Mouse (Mus musculus): ENCODE data around the gene Ephb1. TPM values are rescaled to one million over a fixed set of nuclear protein-coding genes. Genes with fewer than 3 reads are reported as not detected.

Ephb1 gene
- polyA plus RNA-seq, 1 experiment: 0.97 TPM

GRCm38 (mm10) chr9:101918771-101919170, 435.7 kb downstream of the Ephb1 start:
- DNase-seq (ENCODE audit: low read depth): no peak

DNA sequence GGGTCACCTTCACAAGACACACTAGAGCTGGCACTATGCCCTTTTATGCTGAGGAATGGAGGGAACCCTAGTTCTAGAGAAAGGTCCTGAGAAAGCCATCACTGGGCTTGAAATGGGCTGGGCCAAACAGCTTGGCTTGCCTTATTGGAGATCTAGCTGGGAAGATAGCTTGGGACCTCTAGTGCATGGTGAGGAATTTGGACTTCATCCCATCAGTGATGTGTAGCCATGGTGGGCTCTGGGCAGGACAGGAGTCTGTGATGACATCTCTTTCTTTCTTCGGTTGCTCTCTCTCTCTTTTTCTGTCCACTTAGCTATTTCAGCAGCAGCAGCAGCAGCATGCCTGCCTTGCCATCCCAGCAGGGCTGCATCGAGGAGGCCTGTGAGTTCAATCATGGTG, 439.4 kb downstream of the Ephb1 start:
- no peak for DNase-seq (ENCODE audit: low read depth)

DNA sequence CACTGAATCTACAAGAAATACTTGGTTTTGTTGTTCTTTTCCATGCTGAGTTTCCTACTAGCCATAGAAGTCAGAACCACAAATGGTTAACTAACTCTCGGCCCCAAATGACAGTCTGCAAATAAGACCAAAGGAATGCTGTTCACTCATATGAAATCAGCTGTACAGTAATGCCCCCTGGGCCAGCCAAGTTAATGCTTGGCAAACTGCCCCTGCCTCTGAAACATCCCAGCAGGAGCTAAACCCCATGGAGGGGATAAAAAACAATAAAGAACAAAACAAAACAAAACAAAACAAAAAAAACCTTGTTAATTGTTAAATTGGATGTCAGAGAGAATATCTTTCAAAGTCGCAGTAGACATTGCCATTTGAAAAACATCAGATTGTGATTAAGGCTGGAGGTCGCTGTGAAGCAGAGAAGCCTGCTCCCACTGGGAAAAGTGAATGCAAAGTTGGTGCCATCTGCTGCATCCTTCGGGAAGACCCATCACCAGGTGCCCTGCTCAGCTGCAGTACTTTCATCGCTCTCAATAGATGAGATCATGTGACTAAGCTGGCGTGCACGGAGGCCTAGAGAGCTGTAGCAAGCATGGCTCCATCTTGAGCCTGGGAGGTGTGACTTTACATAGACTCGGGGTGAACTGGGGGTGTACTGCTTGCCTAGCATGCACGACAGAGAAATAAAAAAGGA, 443.2 kb downstream of the Ephb1 start:
- no peak for DNase-seq (ENCODE audit: low read depth)

- no peak for DNase-seq (ENCODE audit: low read depth)
These were observed 445.0 kb downstream of the Ephb1 start for GRCm38 (mm10) chr9:101909491-101909890.

DNA sequence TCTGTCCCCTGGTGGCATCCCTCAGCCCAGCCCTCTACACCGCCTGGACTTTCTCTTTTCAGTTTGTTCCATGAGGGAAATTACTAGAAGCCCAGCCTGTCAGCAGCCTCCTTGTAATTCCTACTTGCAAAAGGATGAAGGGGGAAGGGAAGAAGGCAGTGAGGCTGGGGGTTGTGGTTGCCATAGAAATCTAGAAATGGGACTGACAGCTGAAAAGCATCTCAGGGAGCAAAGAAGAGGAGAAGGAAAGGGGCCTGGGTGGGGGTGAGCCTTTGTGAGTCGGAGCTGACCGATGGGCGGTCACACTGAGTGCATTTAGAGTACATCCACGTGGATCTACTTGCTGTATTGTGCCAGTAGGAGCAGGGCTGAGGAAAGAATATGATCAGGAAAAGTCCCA, 445.6 kb downstream of the Ephb1 start:
- no peak for DNase-seq (ENCODE audit: low read depth)

DNA sequence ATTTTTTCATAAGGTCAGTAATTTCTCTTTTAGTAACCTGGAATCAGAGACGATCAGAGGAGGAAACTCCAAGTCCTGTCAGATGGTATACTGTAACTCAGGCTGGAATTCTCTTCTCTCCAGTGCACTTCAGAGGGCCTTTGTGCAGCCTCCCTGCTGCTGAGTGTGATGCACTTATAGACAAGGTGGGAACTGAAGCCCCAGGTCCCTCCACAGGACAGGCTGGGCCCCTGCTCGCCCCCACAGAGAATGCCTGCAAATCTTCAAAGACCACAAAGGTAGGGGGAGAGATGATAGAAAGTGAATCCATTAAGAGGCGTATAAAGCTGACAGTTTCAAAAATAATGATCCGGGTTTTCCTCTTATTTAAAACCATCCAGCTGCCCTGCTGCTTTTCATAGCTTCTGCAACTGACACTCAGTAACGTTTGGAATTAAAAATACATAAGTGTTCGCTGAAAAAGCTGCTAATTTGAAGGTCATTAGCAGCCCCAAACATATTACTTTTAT, 446.7 kb downstream of the Ephb1 start:
- DNase-seq (ENCODE audit: low read depth): no peak

GRCm38 (mm10) chr9:101903406-101903805, 451.1 kb downstream of the Ephb1 start:
- no peak for DNase-seq (ENCODE audit: low read depth)

DNA sequence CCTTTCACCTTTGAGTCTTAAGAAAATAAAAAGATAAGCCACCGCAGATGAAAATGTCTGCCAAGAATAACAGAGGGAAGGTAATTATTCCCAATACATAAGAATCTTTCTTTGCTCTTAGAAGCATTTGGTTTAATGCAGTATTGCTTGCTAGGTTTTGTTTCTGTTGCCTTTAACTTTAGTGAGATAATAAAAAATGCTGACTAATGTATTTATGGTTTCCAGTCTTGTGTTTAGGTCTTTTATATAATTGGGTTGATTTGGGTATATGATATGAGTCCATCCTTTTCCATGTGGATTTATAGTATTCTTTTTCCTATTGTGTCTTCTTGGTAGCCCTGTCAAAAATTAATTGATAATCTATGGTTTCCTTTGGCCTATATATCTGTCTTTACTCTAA, 456.6 kb downstream of the Ephb1 start:
- DNase-seq (ENCODE audit: low read depth): no peak

DNA sequence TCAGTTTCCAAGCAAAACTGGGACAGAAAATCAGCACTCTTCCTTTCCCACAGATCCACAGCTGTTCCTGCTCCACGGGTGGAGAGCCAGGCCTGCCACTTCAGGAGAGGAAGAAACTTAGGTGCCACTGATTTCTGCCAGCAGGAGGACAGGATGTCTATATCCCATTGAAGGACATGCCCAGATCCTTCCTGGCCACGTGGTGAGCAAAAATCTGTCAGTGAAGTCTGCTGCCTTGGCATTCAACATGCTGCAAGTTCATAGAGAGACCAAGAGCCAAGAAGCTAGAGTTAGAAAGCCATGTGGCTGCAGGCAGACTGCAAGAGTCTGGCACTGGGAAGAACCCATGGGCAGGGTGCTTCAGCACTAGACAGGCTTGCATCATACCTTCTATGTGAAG, 471.2 kb downstream of the Ephb1 start:
- no peak for DNase-seq (ENCODE audit: low read depth)

DNA sequence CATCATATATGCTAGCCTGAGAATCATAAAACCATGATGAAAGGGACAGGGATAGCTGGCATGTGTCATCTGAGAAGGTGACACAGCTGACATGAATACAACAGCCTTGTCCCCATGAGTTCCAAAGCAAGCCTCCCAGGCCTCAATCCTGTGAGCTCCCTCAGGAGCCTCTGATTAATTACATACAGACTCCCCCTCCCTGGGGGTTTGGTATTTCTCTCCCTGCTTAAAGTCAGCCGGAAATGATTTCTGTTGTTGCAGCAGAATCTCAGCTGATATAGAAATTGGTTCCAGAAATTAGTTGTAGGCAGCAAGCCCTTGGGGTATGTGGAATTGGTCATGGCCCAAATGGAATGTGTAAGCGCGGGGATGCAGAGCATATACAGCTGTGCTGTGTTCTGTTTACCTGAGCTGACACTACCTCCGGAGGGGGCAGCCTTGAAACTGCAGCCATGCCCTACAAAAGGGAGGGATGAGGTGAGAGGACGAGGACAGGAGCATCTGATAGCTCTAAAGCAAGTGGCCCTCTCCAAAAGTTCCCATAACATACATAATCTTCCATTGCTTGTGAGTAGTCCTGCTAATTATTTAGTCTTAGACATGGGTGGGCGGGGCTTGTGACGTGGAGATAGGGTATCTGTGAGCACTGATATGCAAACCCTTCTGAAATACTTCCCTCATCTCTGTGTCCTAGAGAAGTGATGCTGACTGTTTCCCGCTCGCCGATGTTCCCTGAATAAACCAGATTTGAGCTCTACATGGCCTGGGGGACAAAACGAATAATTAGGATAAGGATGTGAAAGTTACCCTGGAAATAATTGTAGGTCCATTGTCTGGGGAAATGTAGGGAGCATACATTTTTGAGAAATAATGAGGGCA, 477.1 kb downstream of the Ephb1 start:
- DNase-seq (ENCODE audit: low read depth): no peak

DNA sequence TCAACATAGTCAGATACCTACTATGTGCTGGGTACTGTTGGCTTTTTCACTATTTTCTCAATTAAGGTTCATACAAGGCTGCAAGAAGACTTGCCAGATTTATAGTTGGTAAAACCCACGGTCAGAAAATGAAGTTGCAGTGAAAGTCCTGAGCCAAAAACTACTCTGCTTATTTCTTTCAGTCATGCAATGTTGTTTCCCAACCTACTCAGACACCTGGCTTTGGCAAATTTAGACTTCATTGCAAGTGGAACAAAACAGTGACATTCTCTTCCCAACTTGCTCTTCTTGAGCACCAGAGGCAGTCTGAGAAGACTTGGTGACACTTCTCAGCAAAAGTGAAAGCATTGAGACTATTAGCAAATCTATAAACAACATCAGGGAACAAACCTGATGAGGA, 479.2 kb downstream of the Ephb1 start:
- no peak for DNase-seq (ENCODE audit: low read depth)

Other genes starting within 250 kb of the Ephb1 start
- gene Ky, start 151.1 kb upstream of the Ephb1 start, polyA plus RNA-seq (2012; rRNA removed): 0.10 and 0.38 TPM in 2 replicates

Data from gonadal fat pad, adult 2 months (tissue).